Mouse (Mus musculus): ENCODE measurements around the gene Cabp1.

GRCm38 (mm10) chr5:115212861-115213260 is 18.7 kb upstream of the Cabp1 start:
- TF ChIP-seq CTCF (IDR thresholded peaks at IDR 0.05; ENCODE audit: low read depth, low read length) (no peak), EP300 (IDR thresholded peaks at IDR 0.05; ENCODE audit: insufficient read depth, low read depth, low read length) (no peak)
